Mouse (Mus musculus) gastrocnemius, postnatal 4 days (tissue): ENCODE measurements around the gene Tagln3. TPM values are rescaled to one million over a fixed set of nuclear protein-coding genes. Genes with fewer than 3 reads are reported as not detected.

Source experiments
- DNase-seq, 2 experiments: peaks; one replicate each; pipeline ENCODE4 v3.0.0; 2021 to 2022; ENCODE audit warnings: low spot score in 2 of 2, mixed read lengths in 2 of 2
- total RNA-seq, 2 experiments: library from RNA; stranded (reverse); gene quantifications; 2 replicates each; pipeline ENCODE4 v1.2.3; 2021

The Tagln3 gene
- total RNA-seq, 2 experiments from 2014 or later, result 0.44 TPM

DNA sequence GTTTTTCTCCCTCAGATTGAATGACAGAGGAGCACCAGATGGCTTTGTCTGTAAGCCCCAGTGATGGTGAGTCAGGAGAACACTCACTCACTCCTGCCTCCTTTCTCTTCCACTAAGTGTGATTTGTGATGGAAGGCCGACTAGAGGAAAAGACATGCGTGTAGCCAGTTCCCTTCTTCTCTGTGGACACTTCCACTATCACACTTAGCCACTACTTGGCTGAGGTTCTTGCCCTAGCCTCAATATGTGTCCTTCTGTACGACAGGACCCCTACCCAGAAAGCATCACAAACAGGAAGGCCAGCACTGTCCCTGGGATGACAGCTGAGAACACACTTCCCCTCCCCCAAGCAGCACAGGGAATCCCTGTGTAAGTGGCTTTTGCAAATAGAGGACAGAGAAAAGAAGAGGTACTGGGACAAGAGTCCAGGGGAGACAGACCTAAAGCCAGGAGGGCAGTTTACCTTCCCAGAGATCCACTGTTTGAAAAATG is 1.9 kb downstream of the Tagln3 start:
- no peak for DNase-seq

GRCm38 (mm10) chr16:45720022-45720630 is 4.3 kb downstream of the Tagln3 start:
- DNase-seq, result no peak

- DNase-seq, result no peak
Observed at GRCm38 (mm10) chr16:45718296-45718695, 6.1 kb downstream of the Tagln3 start.

DNA sequence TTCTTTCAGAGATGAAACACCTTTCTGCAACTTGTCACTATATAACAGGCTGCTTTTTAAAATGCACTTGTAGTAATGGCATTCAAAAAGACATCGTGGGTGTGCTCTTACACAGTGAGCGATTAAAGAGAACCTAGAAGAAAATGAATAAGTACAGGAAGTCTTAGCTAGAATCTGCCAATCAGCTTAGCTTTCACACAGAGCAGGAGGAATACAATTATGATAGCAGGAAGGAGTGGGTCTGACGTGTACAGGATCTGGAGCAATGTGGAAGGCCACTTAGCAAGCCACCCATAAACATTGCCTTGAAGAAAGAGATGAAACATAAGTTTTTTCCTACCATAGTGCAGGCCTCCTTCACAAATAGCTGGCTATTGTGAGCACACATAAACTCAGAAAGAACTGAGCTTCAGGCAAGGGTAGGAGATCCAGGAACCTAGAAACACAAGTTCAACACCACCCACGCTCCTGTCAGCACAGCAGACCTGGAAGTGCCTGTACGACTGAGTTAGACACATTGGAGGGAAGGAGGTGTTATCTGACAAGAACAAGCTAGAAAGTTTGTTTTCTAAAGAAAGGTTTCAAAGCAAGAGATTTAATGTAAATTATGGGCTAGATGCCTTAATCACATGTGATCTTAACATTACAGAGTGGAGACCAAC is 9.8 kb downstream of the Tagln3 start:
- no peak for DNase-seq

DNA sequence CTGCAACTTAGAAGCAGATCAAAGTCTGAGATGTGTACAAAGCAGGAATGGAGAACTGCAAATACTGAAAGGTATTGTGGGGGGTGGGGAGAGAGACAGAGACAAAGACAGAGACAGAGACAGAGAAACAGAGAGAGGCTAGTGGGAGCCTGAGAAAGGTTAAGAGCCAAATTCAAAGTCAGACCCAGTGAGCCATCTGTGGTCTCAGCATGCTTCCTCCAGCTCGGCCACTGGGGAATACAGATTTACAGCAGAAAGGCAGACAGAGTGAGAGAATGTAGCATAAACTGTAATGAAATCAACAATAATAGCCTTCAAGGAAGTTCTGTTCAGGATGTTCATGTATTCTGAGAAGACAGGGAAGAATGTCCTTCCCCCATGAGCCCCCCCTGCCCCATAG is 10.5 kb downstream of the Tagln3 start:
- DNase-seq, result no peak

- no peak for DNase-seq
Observed at GRCm38 (mm10) chr16:45713261-45713660, 11.1 kb downstream of the Tagln3 start.

GRCm38 (mm10) chr16:45711263-45711662 is 13.1 kb downstream of the Tagln3 start:
- no peak for DNase-seq

GRCm38 (mm10) chr16:45699301-45699700 is 25.1 kb downstream of the Tagln3 start:
- no peak for DNase-seq

DNA sequence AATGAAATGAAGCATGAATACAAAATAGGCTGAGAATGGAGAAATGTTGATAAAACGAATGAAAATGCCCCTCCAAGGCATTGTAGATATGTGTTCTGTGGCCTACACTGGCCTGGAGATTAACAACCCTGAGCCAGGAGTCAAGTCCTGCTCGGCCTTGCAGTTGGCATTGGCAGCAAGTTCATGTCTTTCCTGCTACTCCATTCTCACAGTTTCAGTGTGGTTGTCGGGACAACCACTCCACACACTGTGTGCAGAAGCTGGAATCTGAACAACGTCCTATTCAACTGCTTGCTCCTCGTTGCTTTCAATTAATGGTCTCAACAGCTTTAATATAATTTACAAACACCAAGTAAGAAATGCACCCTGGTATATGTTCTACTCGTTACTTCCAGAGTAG is 26.4 kb downstream of the Tagln3 start:
- no peak for DNase-seq

DNA sequence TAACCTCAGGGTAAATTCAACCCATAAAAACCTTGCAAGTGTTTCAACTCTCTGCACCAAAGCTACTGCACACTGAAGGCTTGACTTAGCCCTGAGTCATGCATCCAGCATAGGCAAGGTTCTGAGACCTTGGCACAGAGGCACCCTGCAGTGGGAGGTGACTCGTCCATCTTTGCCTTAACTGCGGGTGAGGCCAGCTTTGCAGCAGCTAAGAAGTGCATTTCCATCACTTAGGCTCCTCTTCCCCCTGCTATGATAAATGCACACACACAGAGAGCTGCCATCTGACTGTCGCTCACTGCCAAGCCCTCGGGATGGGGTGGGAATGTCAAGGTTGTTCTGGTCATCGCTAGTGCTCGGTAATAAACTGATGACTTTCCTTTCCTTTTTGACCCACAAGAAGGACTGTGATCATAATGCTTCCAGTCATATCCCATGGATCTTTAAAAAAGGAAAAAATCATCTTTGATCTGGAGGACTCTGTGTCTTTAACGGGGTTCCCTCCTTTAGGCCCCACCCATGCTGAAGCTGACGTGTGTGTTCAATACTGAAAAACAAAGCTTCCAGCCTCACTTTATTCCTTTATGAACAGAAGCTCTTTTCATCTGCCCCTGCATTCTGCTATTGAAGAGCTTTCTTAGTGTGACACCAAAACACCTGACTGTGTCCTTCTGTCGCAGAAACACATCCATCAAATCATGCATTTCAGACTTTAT is 28.8 kb downstream of the Tagln3 start:
- DNase-seq, result no peak

DNA sequence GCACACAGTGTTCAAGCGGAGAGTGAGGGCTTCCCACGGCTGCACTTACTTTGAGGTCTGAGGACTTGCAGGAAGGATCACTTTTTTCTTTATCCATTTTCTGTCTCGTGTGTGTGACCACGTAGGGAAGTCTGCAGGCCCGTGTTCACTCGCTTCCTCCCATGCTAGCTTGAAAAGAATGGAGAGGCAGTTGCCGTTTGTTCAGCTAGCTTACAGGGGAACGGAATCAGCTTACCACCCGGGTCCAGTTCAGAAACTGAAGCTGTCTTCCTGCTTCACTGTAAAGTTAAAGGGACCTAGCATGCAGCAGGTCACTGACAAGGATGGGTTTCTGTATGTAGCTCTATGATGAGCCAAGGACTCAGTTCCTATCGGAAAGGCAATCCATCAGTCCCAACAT is 30.9 kb downstream of the Tagln3 start, which contains the start of gene Tmprss7:
TSS of gene Tmprss7 (minus strand) at position 101 of the 400 bp plus-strand sequence.
- no peak for DNase-seq

DNA sequence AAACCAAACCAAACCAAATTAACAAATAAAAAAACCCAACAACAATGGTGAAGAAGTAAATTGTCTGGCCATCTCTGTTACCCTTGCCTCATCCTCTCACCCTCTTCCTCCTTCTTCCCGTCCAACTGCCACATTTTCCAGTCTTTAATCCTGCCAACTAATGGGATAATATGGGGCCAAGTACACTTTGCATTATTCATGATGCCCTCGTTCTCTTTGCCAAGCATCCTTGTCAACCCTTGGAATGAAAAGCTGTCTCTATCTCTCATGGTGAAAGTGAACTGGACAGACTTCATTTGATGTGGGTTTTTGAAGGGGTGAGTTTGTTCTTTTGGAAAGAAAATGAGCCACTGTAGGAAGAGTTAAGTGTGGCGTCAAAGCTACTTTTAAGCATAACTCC is 31.6 kb downstream of the Tagln3 start:
- DNase-seq, result no peak

GRCm38 (mm10) chr16:45690178-45690577 is 34.2 kb downstream of the Tagln3 start:
- DNase-seq, result no peak

- no peak for DNase-seq
Observed at GRCm38 (mm10) chr16:45686833-45687232, 37.6 kb downstream of the Tagln3 start.

DNA sequence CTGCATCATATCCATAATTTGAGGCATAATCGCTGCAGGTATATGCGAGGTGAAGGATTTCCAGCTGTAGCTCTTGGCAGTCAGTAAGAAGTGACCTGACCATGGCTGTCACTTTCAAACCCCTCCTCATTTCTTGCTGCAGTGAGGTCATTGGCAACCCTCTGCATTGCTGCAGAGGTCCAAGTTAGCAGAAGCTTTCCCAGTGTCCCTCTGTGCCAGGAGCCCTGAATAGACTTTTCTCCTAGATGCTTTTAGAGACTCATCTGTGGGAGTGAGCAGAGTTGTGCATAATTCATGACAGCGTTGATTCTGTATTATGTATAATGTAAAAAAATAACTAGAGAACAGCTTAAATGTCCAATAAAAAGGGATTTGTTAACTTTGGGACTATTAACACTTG is 39.1 kb downstream of the Tagln3 start:
- DNase-seq, result no peak

DNA sequence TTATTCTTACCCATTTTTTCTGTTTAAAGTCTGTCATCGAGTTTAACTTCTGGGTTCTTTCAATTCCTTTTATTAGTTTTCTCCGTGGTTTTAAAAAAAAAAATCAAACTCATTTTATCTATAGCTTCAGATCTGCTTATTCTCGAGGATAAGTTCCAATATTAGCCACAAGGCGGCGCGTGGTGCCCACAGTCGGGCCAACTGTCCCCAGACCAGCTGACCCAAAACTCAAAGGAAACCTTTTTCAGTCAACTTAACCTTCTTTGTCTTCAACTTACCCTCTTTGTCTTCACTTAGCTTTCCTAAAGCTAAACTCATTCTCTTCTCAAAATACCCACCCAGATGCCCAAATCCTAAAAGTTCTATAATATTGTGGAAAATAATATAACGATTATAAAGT is 39.6 kb downstream of the Tagln3 start:
- DNase-seq, result peak; percentile 57 to 74

DNA sequence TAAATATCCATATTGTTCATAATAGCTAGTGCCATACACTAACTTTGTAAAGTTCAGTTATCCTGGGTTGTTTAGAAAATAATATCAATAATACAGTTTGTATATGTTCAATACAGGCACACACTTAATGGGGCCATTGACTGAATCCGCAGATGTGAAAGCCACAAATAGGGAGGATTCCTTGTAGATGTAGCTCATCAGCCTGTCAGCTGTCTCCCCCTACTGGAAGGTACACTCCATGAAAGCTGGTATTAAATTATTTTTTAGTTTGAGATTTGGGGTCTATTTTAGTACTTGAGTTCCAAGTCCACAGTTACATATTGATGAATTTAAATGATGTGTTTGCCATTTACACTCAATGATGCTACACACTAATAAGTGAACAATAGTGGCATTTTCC is 47.9 kb downstream of the Tagln3 start:
- DNase-seq, result no peak

- DNase-seq, result no peak
Observed at GRCm38 (mm10) chr16:45670005-45670404, 54.4 kb downstream of the Tagln3 start.

DNA sequence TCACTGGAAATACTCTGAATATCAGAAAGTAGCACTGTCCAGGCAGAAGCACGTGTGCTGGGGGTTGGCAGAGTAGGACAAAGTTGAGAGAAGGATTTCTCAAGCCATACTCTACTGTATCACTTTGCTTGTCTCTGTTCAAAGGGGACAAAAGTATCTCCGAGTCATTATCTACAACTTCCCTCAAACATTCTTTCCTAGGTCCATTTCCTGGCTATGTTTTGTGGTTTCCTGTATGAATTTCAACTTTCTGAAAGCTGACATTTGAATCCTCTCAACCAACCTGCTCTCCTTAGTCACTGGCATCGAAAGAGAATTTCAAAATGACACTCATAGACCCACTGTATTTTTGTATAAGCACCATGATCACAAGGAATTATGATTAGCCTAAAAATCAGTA is 56.2 kb downstream of the Tagln3 start:
- DNase-seq, result no peak

DNA sequence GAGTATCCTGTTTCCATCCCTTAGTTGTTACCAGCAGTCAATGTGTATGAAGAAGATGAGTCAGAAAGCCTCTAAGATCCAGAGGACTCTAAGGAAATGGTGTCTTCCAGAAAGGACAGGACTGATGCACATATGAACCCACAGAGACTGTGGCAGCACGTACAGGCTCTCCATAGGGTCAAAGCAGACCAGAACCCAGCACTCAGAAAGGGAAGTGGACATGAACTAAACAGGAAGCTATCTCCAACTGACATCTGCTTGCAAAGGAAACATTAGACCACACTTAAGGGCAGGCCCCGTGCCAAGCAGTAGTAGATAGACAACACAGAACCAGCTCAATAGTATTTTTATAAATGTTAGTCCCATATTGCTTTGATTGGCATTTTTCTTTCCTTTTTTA is 58.3 kb downstream of the Tagln3 start:
- no peak for DNase-seq

DNA sequence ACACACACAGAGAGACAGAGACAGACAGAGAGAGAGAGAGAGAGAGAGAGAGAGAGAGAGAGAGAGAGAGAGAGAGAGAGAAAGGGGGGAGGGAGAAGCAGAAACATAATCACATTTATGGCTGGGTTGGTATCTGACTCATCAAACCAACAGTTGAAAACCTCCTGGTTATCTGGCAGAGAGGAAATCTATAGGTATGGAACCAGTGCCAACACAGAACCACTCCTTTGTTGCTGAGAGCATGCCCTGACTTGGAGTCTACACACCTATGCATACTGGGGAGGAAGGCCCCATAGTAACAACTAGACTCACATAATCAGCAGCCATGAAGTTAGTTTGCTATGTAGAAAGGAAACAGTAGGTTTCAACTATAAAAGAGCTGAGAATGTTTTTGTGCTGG is 62.0 kb downstream of the Tagln3 start:
- DNase-seq, result no peak
